Mouse (Mus musculus) MEL (cell line): Measurements from ENCODE around the gene Dennd4c. TPM values are rescaled to one million over a fixed set of nuclear protein-coding genes. Genes with fewer than 3 reads are reported as not detected.

ENCODE experiments used
- DNase-seq: peaks from one replicate; pipeline ENCODE4 v3.0.0; 2011; ENCODE audit warnings: low read depth, low spot score
- H3K27ac ChIP-seq: 2 replicates; pipeline ENCODE4 v1.5.1; 2012; ENCODE audit warnings: low read depth, mild to moderate bottlenecking, control low read depth, low read length, moderate library complexity; ENCODE audit not compliant: control insufficient read depth
- H3K27me3 ChIP-seq, 2 experiments: fragments of 150-350 bp in 1 of 2; sonication (generic) in 1 of 2; 2 replicates each; pipeline ENCODE4 v1.6.1; 2012; ENCODE audit warnings: low read length in 2 of 2, mild to moderate bottlenecking in 2 of 2, improper control_type of control experiment in 1 of 2, moderate library complexity in 1 of 2; ENCODE audit not compliant: insufficient read depth in 2 of 2, control insufficient read depth in 1 of 2
- H3K36me3 ChIP-seq, 2 experiments: 2 replicates each; pipeline ENCODE4 v1.6.1; 2012 to 2014; ENCODE audit warnings: low read length in 2 of 2, improper control_type of control experiment in 1 of 2, inconsistent platforms in 1 of 2, mild to moderate bottlenecking in 1 of 2; ENCODE audit not compliant: insufficient read depth in 2 of 2, control insufficient read depth in 1 of 2
- H3K4me1 ChIP-seq, 2 experiments: fragments of 150-350 bp in 1 of 2; sonication (generic) in 1 of 2; 2 replicates each; pipeline ENCODE4 v1.6.1; 2012; ENCODE audit warnings: low read length in 2 of 2, improper control_type of control experiment in 1 of 2, mild to moderate bottlenecking in 1 of 2; ENCODE audit not compliant: insufficient read depth in 2 of 2, control insufficient read depth in 1 of 2
- H3K4me3 ChIP-seq, 2 experiments: fragments of 150-350 bp in 1 of 2; sonication (generic) in 1 of 2; 2 replicates each; pipeline ENCODE4 v1.5.1; 2012; ENCODE audit warnings: low read depth in 2 of 2, low read length in 2 of 2, mild to moderate bottlenecking in 2 of 2, moderate library complexity in 2 of 2, control low read depth in 1 of 2, improper control_type of control experiment in 1 of 2; ENCODE audit not compliant: control insufficient read depth in 1 of 2, insufficient read depth in 1 of 2
- H3K79me2 ChIP-seq: 2 replicates; pipeline ENCODE4 v1.6.1; 2012; ENCODE audit warnings: mild to moderate bottlenecking, low read length, moderate library complexity; ENCODE audit not compliant: control insufficient read depth, poor library complexity, insufficient read depth
- H3K9ac ChIP-seq: 2 replicates; pipeline ENCODE4 v1.6.1; 2012; ENCODE audit warnings: low read depth, mild to moderate bottlenecking, control low read depth, low read length, moderate library complexity; ENCODE audit not compliant: control insufficient read depth, poor library complexity, severe bottlenecking
- H3K9me3 ChIP-seq: fragments of 150-350 bp; sonication (generic); replicated peaks from 2 replicates; pipeline ENCODE4 v1.6.1; 2012; ENCODE audit warnings: mild to moderate bottlenecking, low read length, improper control_type of control experiment, moderate library complexity; ENCODE audit not compliant: insufficient read depth
- BHLHE40 ChIP-seq: IDR thresholded peaks from 2 replicates; pipeline ENCODE4 v1.6.1; 2012; ENCODE audit warnings: low read depth, mild to moderate bottlenecking, inconsistent platforms, low read length, improper control_type of control experiment, borderline replicate concordance
- CHD1 ChIP-seq: IDR thresholded peaks from 2 replicates; pipeline ENCODE4 v1.6.1; 2012; ENCODE audit warnings: low read depth, mild to moderate bottlenecking, inconsistent platforms, low read length, improper control_type of control experiment
- CHD2 ChIP-seq: IDR thresholded peaks from 2 replicates; pipeline ENCODE4 v1.6.1; 2011; ENCODE audit warnings: low read length, improper control_type of control experiment
- CTCF ChIP-seq, 3 experiments: IDR thresholded peaks in 2 of 3; conservative IDR thresholded peaks in 1 of 3; 2 replicates each; pipeline ENCODE4 v1.5.1; 2011 to 2012; ENCODE audit warnings: low read length in 3 of 3, low read depth in 2 of 3, mild to moderate bottlenecking in 2 of 3, improper control_type of control experiment in 1 of 3, inconsistent platforms in 1 of 3, mixed read lengths in 1 of 3, moderate library complexity in 1 of 3; ENCODE audit not compliant: control insufficient read depth in 1 of 3, insufficient read depth in 1 of 3, poor library complexity in 1 of 3, severe bottlenecking in 1 of 3
- E2F4 ChIP-seq: IDR thresholded peaks from 2 replicates; pipeline ENCODE4 v1.6.1; 2011; ENCODE audit warnings: low read depth, low read length, improper control_type of control experiment, borderline replicate concordance
- ELF1 ChIP-seq: IDR thresholded peaks from 2 replicates; pipeline ENCODE4 v1.6.1; 2014; ENCODE audit warnings: low read depth, mild to moderate bottlenecking, inconsistent platforms, low read length, improper control_type of control experiment, moderate library complexity
- EP300 ChIP-seq, 2 experiments: IDR thresholded peaks; 2 replicates each; pipeline ENCODE4 v1.6.1; 2011; ENCODE audit warnings: improper control_type of control experiment in 2 of 2, low read length in 2 of 2, low read depth in 1 of 2, mild to moderate bottlenecking in 1 of 2
- ETS1 ChIP-seq: IDR thresholded peaks from 2 replicates; pipeline ENCODE4 v1.6.1; 2012; ENCODE audit warnings: low read depth, mild to moderate bottlenecking, inconsistent platforms, low read length, improper control_type of control experiment, moderate library complexity
- GABPA ChIP-seq: IDR thresholded peaks from 2 replicates; pipeline ENCODE4 v1.6.1; 2012; ENCODE audit warnings: low read depth, mild to moderate bottlenecking, inconsistent platforms, low read length, improper control_type of control experiment, moderate library complexity
- GATA1 ChIP-seq: IDR thresholded peaks from 2 replicates; pipeline ENCODE4 v1.6.1; 2011; ENCODE audit warnings: low read depth, low read length, improper control_type of control experiment
- HCFC1 ChIP-seq: IDR thresholded peaks from 2 replicates; pipeline ENCODE4 v1.6.1; 2012; ENCODE audit warnings: low read depth, mild to moderate bottlenecking, inconsistent platforms, low read length, improper control_type of control experiment, moderate library complexity
- JUND ChIP-seq: IDR thresholded peaks from 2 replicates; pipeline ENCODE4 v1.6.1; 2011; ENCODE audit warnings: low read depth, mild to moderate bottlenecking, improper control_type of control experiment, low read length
- KAT2A ChIP-seq: conservative IDR thresholded peaks from 2 replicates; pipeline ENCODE4 v1.6.1; 2012; ENCODE audit warnings: low read depth, low read length, improper control_type of control experiment, inconsistent platforms
- MAFK ChIP-seq: IDR thresholded peaks from 2 replicates; pipeline ENCODE4 v1.6.1; 2011; ENCODE audit warnings: low read depth, mild to moderate bottlenecking, low read length, improper control_type of control experiment, borderline replicate concordance
- MAX ChIP-seq: IDR thresholded peaks from 2 replicates; pipeline ENCODE4 v1.6.1; 2011; ENCODE audit warnings: low read length, improper control_type of control experiment
- MAZ ChIP-seq: IDR thresholded peaks from 2 replicates; pipeline ENCODE4 v1.6.1; 2012; ENCODE audit warnings: low read depth, mild to moderate bottlenecking, inconsistent platforms, low read length, improper control_type of control experiment
- MEF2A ChIP-seq: IDR thresholded peaks from 2 replicates; pipeline ENCODE4 v1.6.1; 2014; ENCODE audit warnings: low read depth, mild to moderate bottlenecking, inconsistent platforms, low read length, improper control_type of control experiment; ENCODE audit not compliant: poor library complexity, insufficient replicate concordance, severe bottlenecking; ENCODE audit errors: extremely low read depth
- MXI1 ChIP-seq: IDR thresholded peaks from 2 replicates; pipeline ENCODE4 v1.6.1; 2011; ENCODE audit warnings: mild to moderate bottlenecking, low read depth, low read length, improper control_type of control experiment
- MYB ChIP-seq: IDR thresholded peaks from 2 replicates; pipeline ENCODE4 v1.6.1; 2011; ENCODE audit warnings: mild to moderate bottlenecking, low read depth, low read length, improper control_type of control experiment
- MYC ChIP-seq: IDR thresholded peaks from 2 replicates; pipeline ENCODE4 v1.6.1; 2011; ENCODE audit warnings: low read depth, mild to moderate bottlenecking, low read length, improper control_type of control experiment, moderate library complexity
- NELFE ChIP-seq: IDR thresholded peaks from 2 replicates; pipeline ENCODE4 v1.6.1; 2011; ENCODE audit warnings: low read depth, low read length, improper control_type of control experiment
- NRF1 ChIP-seq: IDR thresholded peaks from 2 replicates; pipeline ENCODE4 v1.6.1; 2014; ENCODE audit warnings: low read depth, mild to moderate bottlenecking, inconsistent platforms, low read length, improper control_type of control experiment, moderate library complexity; ENCODE audit not compliant: poor library complexity, insufficient read depth, severe bottlenecking
- POLR2A ChIP-seq, 2 experiments: IDR thresholded peaks; 2 replicates each; pipeline ENCODE4 v1.6.1; 2011 to 2012; ENCODE audit warnings: low read length in 2 of 2, mild to moderate bottlenecking in 2 of 2, control low read depth in 1 of 2, improper control_type of control experiment in 1 of 2, low read depth in 1 of 2, moderate library complexity in 1 of 2; ENCODE audit not compliant: control insufficient read depth in 1 of 2, insufficient read depth in 1 of 2, poor library complexity in 1 of 2
- POLR2AphosphoS2 ChIP-seq: IDR thresholded peaks from 2 replicates; pipeline ENCODE4 v1.6.1; 2011; ENCODE audit warnings: low read length, improper control_type of control experiment
- RAD21 ChIP-seq: IDR thresholded peaks from 2 replicates; pipeline ENCODE4 v1.6.1; 2011; ENCODE audit warnings: mild to moderate bottlenecking, low read depth, low read length, improper control_type of control experiment
- RCOR1 ChIP-seq: IDR thresholded peaks from 2 replicates; pipeline ENCODE4 v1.6.1; 2012; ENCODE audit warnings: low read depth, mild to moderate bottlenecking, inconsistent platforms, low read length, improper control_type of control experiment
- SIN3A ChIP-seq: IDR thresholded peaks from 2 replicates; pipeline ENCODE4 v1.6.1; 2012; ENCODE audit warnings: low read length, improper control_type of control experiment, inconsistent platforms
- SMC3 ChIP-seq: IDR thresholded peaks from 2 replicates; pipeline ENCODE4 v1.6.1; 2011; ENCODE audit warnings: low read depth, low read length, improper control_type of control experiment
- TAL1 ChIP-seq: IDR thresholded peaks from 2 replicates; pipeline ENCODE4 v1.6.1; 2012; ENCODE audit warnings: mild to moderate bottlenecking, inconsistent platforms, low read length, moderate library complexity, mixed read lengths
- TBP ChIP-seq: IDR thresholded peaks from 2 replicates; pipeline ENCODE4 v1.8.0; 2011; ENCODE audit warnings: low read depth, low read length, improper control_type of control experiment
- TCF12 ChIP-seq: IDR thresholded peaks from 2 replicates; pipeline ENCODE4 v1.6.1; 2014; ENCODE audit warnings: low read depth, mild to moderate bottlenecking, inconsistent platforms, low read length, improper control_type of control experiment, moderate library complexity
- UBTF ChIP-seq: IDR thresholded peaks from 2 replicates; pipeline ENCODE4 v1.6.1; 2012; ENCODE audit warnings: low read depth, mild to moderate bottlenecking, inconsistent platforms, low read length, improper control_type of control experiment, moderate library complexity, borderline replicate concordance; ENCODE audit not compliant: insufficient read depth
- USF1 ChIP-seq: IDR thresholded peaks from 2 replicates; pipeline ENCODE4 v1.6.1; 2014; ENCODE audit warnings: low read depth, mild to moderate bottlenecking, inconsistent platforms, low read length, improper control_type of control experiment, moderate library complexity
- USF2 ChIP-seq, 2 experiments: IDR thresholded peaks; 2 replicates each; pipeline ENCODE4 v1.6.1; 2011 to 2012; ENCODE audit warnings: improper control_type of control experiment in 2 of 2, low read length in 2 of 2, borderline replicate concordance in 1 of 2, inconsistent platforms in 1 of 2, low read depth in 1 of 2, mild to moderate bottlenecking in 1 of 2; ENCODE audit not compliant: insufficient read depth in 1 of 2
- ZC3H11A ChIP-seq: IDR thresholded peaks from 2 replicates; pipeline ENCODE4 v1.6.1; 2012; ENCODE audit warnings: low read depth, mild to moderate bottlenecking, inconsistent platforms, low read length, improper control_type of control experiment
- ZKSCAN1 ChIP-seq: IDR thresholded peaks from 2 replicates; pipeline ENCODE4 v1.6.1; 2012; ENCODE audit warnings: low read depth, mild to moderate bottlenecking, inconsistent platforms, low read length, improper control_type of control experiment, moderate library complexity
- ZMIZ1 ChIP-seq: IDR thresholded peaks from 2 replicates; pipeline ENCODE4 v1.6.1; 2012; ENCODE audit warnings: low read depth, mild to moderate bottlenecking, inconsistent platforms, low read length, improper control_type of control experiment, moderate library complexity
- ZNF384 ChIP-seq: IDR thresholded peaks from 2 replicates; pipeline ENCODE4 v1.6.1; 2012; ENCODE audit warnings: low read depth, mild to moderate bottlenecking, inconsistent platforms, low read length, improper control_type of control experiment
- polyA plus RNA-seq, 2 experiments: library from polyadenylated mRNA; stranded (reverse) in 1 of 2; unstranded in 1 of 2; fragments of >175 nt in 1 of 2; fragments of >200 nt in 1 of 2; gene quantifications; 2 replicates each; pipeline versions ENCODE4 v1.2.1 to v1.2.4; 2012; ENCODE audit warnings: low replicate concordance in 2 of 2, low read depth in 1 of 2; ENCODE audit not compliant: insufficient read length in 2 of 2, insufficient read depth in 1 of 2, missing spikeins in 1 of 2
- total RNA-seq: library from RNA; depleted of rRNA; stranded (reverse); fragments of 300-350 nt; gene quantifications from 2 replicates; pipeline ENCODE4 v1.2.3, GENCODE M21; 2012

Dennd4c gene
- total and polyA plus RNA-seq, 3 experiments, result 11.3 to 24.6 (median 15.5) TPM

DNA sequence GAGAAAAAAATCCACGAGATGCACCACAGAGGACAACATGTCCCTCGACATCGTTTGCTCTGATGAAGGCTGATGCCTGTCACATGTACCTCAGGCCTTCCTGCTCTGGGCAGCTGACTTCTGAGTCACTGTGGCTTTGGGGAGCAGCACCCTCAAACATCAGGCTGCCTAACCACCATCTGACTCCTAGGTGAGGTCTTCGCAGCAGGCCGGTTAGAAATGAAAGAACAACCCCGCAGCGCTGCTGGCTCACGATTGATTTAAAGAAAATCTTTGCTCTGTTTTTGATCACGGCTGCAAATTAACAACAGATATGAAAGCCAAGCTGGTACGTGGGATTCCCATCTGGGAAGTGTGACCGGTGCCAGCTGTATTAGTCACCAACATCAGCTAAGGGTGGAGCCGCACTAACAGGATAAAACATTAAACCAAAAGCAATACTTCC is 35.6 kb upstream of the Dennd4c start:
- DNase-seq, result peak; percentile 73
- no peaks in the 10 kb centered on the region for H3K27me3 ChIP-seq
- 0 out of 2 replicates have a peak overlapping the region, but pooled peaks have one; percentile 8 for H3K27ac ChIP-seq
- H3K4me1 ChIP-seq, result peaks cover 2 to 8% of the 10 kb centered on the region in 2 experiments; a peak in 2 of 4 replicates
- H3K9ac ChIP-seq, result peak overlapping the region; percentile 21
- H3K79me2 ChIP-seq, result no peaks in the 10 kb centered on the region
- H3K36me3 ChIP-seq, result peaks cover 0 to 9% of the 10 kb centered on the region in 2 experiments; a peak in 2 of 4 replicates
- H3K9me3 ChIP-seq, result no peaks in the 10 kb centered on the region
- peak overlapping the region; percentile 25 to 34; a peak in 3 of 4 replicates for H3K4me3 ChIP-seq
- TF ChIP-seq EP300 (IDR thresholded peaks at IDR 0.05; ENCODE audit: low read depth in 1 of 2, low read length in 2 of 2) (peak; percentile 32 to 65; a peak in 3 of 4 replicates), GATA1 (no peak), ETS1 (peak; percentile 67), MYB (no peak), MAX (peak; percentile 58), MEF2A (no peak), BHLHE40 (no peak), HCFC1 (no peak), POLR2AphosphoS2 (no peak), CTCF (IDR thresholded peaks at IDR 0.05 in 2 of 3, conservative IDR thresholded peaks at IDR 0.05 in 1 of 3; ENCODE audit: control insufficient read depth in 1 of 3, insufficient read depth in 1 of 3, low read depth in 2 of 3, low read length in 3 of 3, poor library complexity in 1 of 3, severe bottlenecking in 1 of 3) (no peak), RCOR1 (0 out of 2 replicates have a peak, but pooled peaks have one; percentile 26), NRF1 (no peak), RAD21 (no peak), ZMIZ1 (no peak), MAFK (no peak), USF1 (0 out of 2 replicates have a peak, but pooled peaks have one; percentile 19), CHD2 (no peak), ELF1 (no peak), ZC3H11A (no peak), TBP (no peak), KAT2A (no peak), TAL1 (no peak), TCF12 (no peak), MAZ (no peak), MYC (0 out of 2 replicates have a peak, but pooled peaks have one; percentile 21), UBTF (no peak), SMC3 (no peak), E2F4 (no peak), CHD1 (no peak), MXI1 (no peak; the same call in 1 of the 2 replicates), POLR2A (IDR thresholded peaks at IDR 0.05; ENCODE audit: control insufficient read depth in 1 of 2, insufficient read depth in 1 of 2, low read depth in 1 of 2, low read length in 2 of 2, poor library complexity in 1 of 2) (no peak), NELFE (no peak), ZNF384 (no peak), GABPA (no peak), JUND (no peak), ZKSCAN1 (no peak), USF2 (IDR thresholded peaks at IDR 0.05; ENCODE audit: borderline replicate concordance in 1 of 2, insufficient read depth in 1 of 2, low read depth in 1 of 2, low read length in 2 of 2) (no peak), SIN3A (peak; percentile 40; the same call in 1 of the 2 replicates)
